13 mouse cellular contexts compared by ENCODE assay signal in the genomic region with DNA sequence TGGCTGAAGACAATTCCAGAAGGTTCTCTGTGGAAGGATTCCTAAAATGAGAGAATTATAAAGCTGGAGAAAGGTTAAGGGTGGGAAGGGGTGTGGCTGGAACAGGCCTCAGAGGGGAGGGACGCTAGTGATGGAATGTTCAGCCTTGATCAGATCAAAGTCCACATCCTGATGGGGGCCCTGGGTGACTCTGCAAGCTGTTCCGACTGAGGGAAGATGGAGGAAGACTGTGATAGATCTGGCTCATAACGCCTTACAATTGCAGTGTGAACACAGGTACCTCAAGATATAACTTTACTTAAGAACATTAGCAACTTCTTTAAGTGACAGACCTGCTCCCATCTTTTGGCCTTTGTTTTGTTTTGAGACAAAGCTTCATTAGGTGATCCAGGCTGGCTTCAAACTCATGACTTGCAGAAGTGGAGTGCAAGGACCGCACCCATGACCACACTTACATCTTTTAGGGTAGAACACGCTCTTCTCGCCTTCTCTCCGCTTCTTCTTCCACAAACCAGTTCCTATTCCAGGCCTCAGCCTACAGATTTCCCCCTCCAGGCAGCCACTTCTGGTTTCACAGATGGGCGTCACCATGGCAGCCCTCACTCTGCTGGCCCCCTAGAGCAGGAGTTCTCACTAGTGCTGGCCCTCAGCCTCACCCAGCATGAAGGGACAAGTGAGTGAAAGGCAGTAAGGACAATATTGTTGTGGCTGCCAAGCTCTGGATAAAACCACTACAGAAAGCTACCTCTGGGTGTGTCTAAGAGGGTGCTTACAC. TPM values are rescaled to one million over a fixed set of nuclear protein-coding genes. Genes with fewer than 3 reads are reported as not detected.
DNase-seq lines count a peak whose midpoint lies in the region; ATAC-seq and TF ChIP-seq lines count a peak whose summit lies in the region.
"Had no signal": no experiment of that assay in that cellular context is flagged by ENCODE, and none has a peak within 500 bp of the region (broad histone marks: within the 10 kb centered on the region; RNA-seq: fewer than 3 reads in every experiment).

No protein-coding gene starts in this region.

- no peak for TF ChIP-seq EP300 in lung, postnatal 0 days (IDR thresholded peaks at IDR 0.05)

- H3K4me3 ChIP-seq in heart, embryonic 12.5 days = no peak overlapping the region
- peak overlapping the region; percentile 63; the same call in 1 of the 2 replicates for H3K4me3 ChIP-seq in G1E (ENCODE audit: low read depth, low read length)
- H3K4me3 ChIP-seq in forebrain, embryonic 13.5 days = no peak overlapping the region
- H3K4me3 ChIP-seq in lung, postnatal 0 days (ENCODE audit: low read depth, low read length) = no peak overlapping the region
- H3K4me3 ChIP-seq: midbrain, embryonic 13.5 days had no signal

- no peaks in the 10 kb centered on the region for H3K9me3 ChIP-seq in heart, embryonic 12.5 days (replicated peaks)
- no peaks in the 10 kb centered on the region for H3K9me3 ChIP-seq in G1E (replicated peaks)
- H3K9me3 ChIP-seq in forebrain, embryonic 13.5 days (replicated peaks) = no peaks in the 10 kb centered on the region
- no peaks in the 10 kb centered on the region for H3K9me3 ChIP-seq in lung, postnatal 0 days (ENCODE audit: low read length)
- H3K9me3 ChIP-seq: midbrain, embryonic 13.5 days had no signal

- no peak overlapping the region for H3K9ac ChIP-seq in heart, embryonic 12.5 days
- H3K9ac ChIP-seq in forebrain, embryonic 13.5 days = no peak overlapping the region
- no peak overlapping the region for H3K9ac ChIP-seq in lung, postnatal 0 days (replicated peaks; ENCODE audit: low read depth)
- H3K9ac ChIP-seq: midbrain, embryonic 13.5 days had no signal

- intact Hi-C loops in heart, postnatal 36 days (cut with DNase I) = no loop called here

- H3K27ac ChIP-seq in heart, embryonic 12.5 days (ENCODE audit: poor library complexity, severe bottlenecking) = peak overlapping the region; percentile 37
- 0 out of 2 replicates have a peak overlapping the region, but pooled peaks have one; percentile 11 for H3K27ac ChIP-seq in forebrain, embryonic 13.5 days
- H3K27ac ChIP-seq in lung, postnatal 0 days (ENCODE audit: low read length) = peak overlapping the region; percentile 85
- H3K27ac ChIP-seq: midbrain, embryonic 13.5 days had no signal

- peaks cover 84% of the 10 kb centered on the region for H3K4me1 ChIP-seq in heart, embryonic 12.5 days (replicated peaks)
- peaks cover 94% of the 10 kb centered on the region for H3K4me1 ChIP-seq in G1E (ENCODE audit: insufficient read depth, low read depth, low read length)
- peaks cover 39% of the 10 kb centered on the region for H3K4me1 ChIP-seq in forebrain, embryonic 13.5 days
- peaks cover 50% of the 10 kb centered on the region for H3K4me1 ChIP-seq in lung, postnatal 0 days (ENCODE audit: insufficient read depth, low read depth, low read length)

- no peak for DNase-seq in heart, postnatal 36 days
- peak; percentile 47 for DNase-seq in G1E (ENCODE audit: low spot score)
- peak; percentile 74 for DNase-seq in lung, postnatal 0 days (ENCODE audit: low spot score)
- DNase-seq in cerebellum, adult 11-12 months = no peak
- DNase-seq in thymus, postnatal 4 days = no peak
- no peak for DNase-seq in layer of hippocampus, postnatal 36 days

- no peak overlapping the region for H3K4me2 ChIP-seq in heart, embryonic 12.5 days
- no peak overlapping the region for H3K4me2 ChIP-seq in forebrain, embryonic 13.5 days
- no peak overlapping the region for H3K4me2 ChIP-seq in lung, postnatal 0 days (replicated peaks; ENCODE audit: low read depth, low read length)
- H3K4me2 ChIP-seq: midbrain, embryonic 13.5 days had no signal

- no peaks in the 10 kb centered on the region for H3K36me3 ChIP-seq in heart, embryonic 12.5 days
- H3K36me3 ChIP-seq in G1E (replicated peaks) = peaks cover 69% of the 10 kb centered on the region
- no peaks in the 10 kb centered on the region for H3K36me3 ChIP-seq in forebrain, embryonic 13.5 days (ENCODE audit: poor library complexity, severe bottlenecking)
- H3K36me3 ChIP-seq in lung, postnatal 0 days (ENCODE audit: insufficient read depth, low read length) = 0 out of 2 replicates have a peak, but pooled peaks cover 8% of the 10 kb centered on the region
- H3K36me3 ChIP-seq: midbrain, embryonic 13.5 days had no signal

- no peak for ATAC-seq in heart, embryonic 12.5 days (ENCODE audit: insufficient number of reproducible peaks, low FRiP score)
- ATAC-seq in G1E (ENCODE audit: extremely low read depth, insufficient number of reproducible peaks, low FRiP score, poor library complexity, severe bottlenecking) = no peak
- ATAC-seq in forebrain, embryonic 13.5 days = no peak
- peak; percentile 69 for ATAC-seq in lung, postnatal 0 days
- ATAC-seq: midbrain, embryonic 13.5 days had no signal

- no peaks in the 10 kb centered on the region for H3K27me3 ChIP-seq in heart, embryonic 12.5 days (replicated peaks)
- no peaks in the 10 kb centered on the region for H3K27me3 ChIP-seq in G1E (ENCODE audit: insufficient read depth, low read length)
- no peaks in the 10 kb centered on the region for H3K27me3 ChIP-seq in forebrain, embryonic 13.5 days
- no peaks in the 10 kb centered on the region for H3K27me3 ChIP-seq in lung, postnatal 0 days (replicated peaks; ENCODE audit: insufficient read depth, low read length)
- H3K27me3 ChIP-seq: CH12.LX; midbrain, embryonic 13.5 days had no signal

- TF ChIP-seq CTCF in G1E (IDR thresholded peaks at IDR 0.05; ENCODE audit: low read depth, low read length) = no peak
- TF ChIP-seq CTCF in lung, postnatal 0 days (IDR thresholded peaks at IDR 0.05) = no peak

- 73% methylated on average over 8 of the region's 8 CpGs for WGBS in heart, embryonic 12.5 days
- 87% methylated on average over 8 of the region's 8 CpGs for WGBS in forebrain, embryonic 13.5 days
- WGBS in lung, postnatal 0 days = 52% methylated on average over 8 of the region's 8 CpGs

RNA-seq across cellular contexts. Expression of a gene that starts 14.2 kb away (rescaled TPM):
- 29.0 and 29.5 TPM in 2 replicates for polyA plus RNA-seq in heart, embryonic 12.5 days (2016; fragmentation: Nextera tagmentation; extraction: Ambion mirVana)
- total RNA-seq in heart, postnatal 36 days (2021) = 10 to 100 TPM; 20.5 to 24.5 TPM
- total RNA-seq in G1E (2014; fragmentation: Nextera tagmentation) = 62.7 and 75.9 TPM in 2 replicates
- total RNA-seq in G1E (2017) = 3.8 and 4.4 TPM in 2 replicates
- 88.8 and 104 TPM in 2 replicates for polyA plus RNA-seq in G1E (2012)
- polyA plus RNA-seq in forebrain, embryonic 13.5 days (2015; fragmentation: Nextera tagmentation; extraction: Ambion mirVana) = 20.0 and 20.5 TPM in 2 replicates
- polyA plus RNA-seq in lung, postnatal 0 days (2015; fragmentation: Nextera tagmentation; extraction: Ambion mirVana) = 12.9 and 13.4 TPM in 2 replicates
- total RNA-seq in layer of hippocampus, postnatal 36 days (2021) = 10 to 100 TPM; 66.4 to 79.4 TPM

RNA-seq across cellular contexts. Expression of a gene that starts 14.2 kb away (rescaled TPM):
- polyA plus RNA-seq in heart, embryonic 12.5 days (2016; fragmentation: Nextera tagmentation; extraction: Ambion mirVana) = 32.7 TPM in 2 replicates
- total RNA-seq in heart, postnatal 36 days (2021) = 1 to 10 TPM; 7.3 to 7.4 TPM
- total RNA-seq in G1E (2014; fragmentation: Nextera tagmentation) = 13.2 and 16.0 TPM in 2 replicates
- total RNA-seq in G1E (2017) = 5.6 and 6.4 TPM in 2 replicates
- 72.6 and 85.1 TPM in 2 replicates for polyA plus RNA-seq in G1E (2012)
- polyA plus RNA-seq in forebrain, embryonic 13.5 days (2015; fragmentation: Nextera tagmentation; extraction: Ambion mirVana) = 36.1 and 36.8 TPM in 2 replicates
- 36.3 and 38.2 TPM in 2 replicates for polyA plus RNA-seq in lung, postnatal 0 days (2015; fragmentation: Nextera tagmentation; extraction: Ambion mirVana)
- 10 to 100 TPM; 15.1 to 15.8 TPM for total RNA-seq in layer of hippocampus, postnatal 36 days (2021)

RNA-seq across cellular contexts. Expression of a gene that starts 36.7 kb away (rescaled TPM):
- polyA plus RNA-seq in heart, embryonic 12.5 days (2016; fragmentation: Nextera tagmentation; extraction: Ambion mirVana) = not detected in 2 replicates
- total RNA-seq in heart, postnatal 36 days (2021) = not detected
- total RNA-seq in G1E (2014; fragmentation: Nextera tagmentation) (not detected in 2 replicates), G1E (2017) (not detected in 2 replicates)
- 0.07 TPM in 1 of 2 replicates, not detected in the other for polyA plus RNA-seq in G1E (2012)
- polyA plus RNA-seq in forebrain, embryonic 13.5 days (2015; fragmentation: Nextera tagmentation; extraction: Ambion mirVana) = not detected in 2 replicates
- polyA plus RNA-seq in lung, postnatal 0 days (2015; fragmentation: Nextera tagmentation; extraction: Ambion mirVana) = not detected in 2 replicates
- under 1 TPM; 0.48 to 0.52 TPM for total RNA-seq in layer of hippocampus, postnatal 36 days (2021)
- total RNA-seq: CH12.LX had no signal
- polyA plus RNA-seq: midbrain, embryonic 13.5 days had no signal

RNA-seq across cellular contexts. Expression of a gene that starts 43.1 kb away (rescaled TPM):
- polyA plus RNA-seq in heart, embryonic 12.5 days (2016; fragmentation: Nextera tagmentation; extraction: Ambion mirVana) = not detected in 2 replicates
- total RNA-seq in heart, postnatal 36 days (2021) = not detected
- total RNA-seq in G1E (2014; fragmentation: Nextera tagmentation) (not detected in 2 replicates), G1E (2017) (not detected in 2 replicates)
- polyA plus RNA-seq in G1E (2012) = not detected in 2 replicates
- polyA plus RNA-seq in forebrain, embryonic 13.5 days (2015; fragmentation: Nextera tagmentation; extraction: Ambion mirVana) = not detected in 2 replicates
- polyA plus RNA-seq in lung, postnatal 0 days (2015; fragmentation: Nextera tagmentation; extraction: Ambion mirVana) = not detected in 2 replicates
- not detected for total RNA-seq in layer of hippocampus, postnatal 36 days (2021)
- total RNA-seq: CH12.LX; layer of hippocampus, adult 18-20 months had no signal
- polyA plus RNA-seq: frontal cortex, adult 2 months; midbrain, embryonic 13.5 days had no signal

RNA-seq across cellular contexts. Expression of a gene that starts 47.4 kb away (rescaled TPM):
- polyA plus RNA-seq in heart, embryonic 12.5 days (2016; fragmentation: Nextera tagmentation; extraction: Ambion mirVana) = not detected in 2 replicates
- total RNA-seq in heart, postnatal 36 days (2021) = not detected
- total RNA-seq in G1E (2014; fragmentation: Nextera tagmentation) = not detected in 2 replicates
- total RNA-seq in G1E (2017) = 0.11 TPM in 1 of 2 replicates, not detected in the other
- not detected in 2 replicates for polyA plus RNA-seq in G1E (2012)
- not detected in 2 replicates for polyA plus RNA-seq in forebrain, embryonic 13.5 days (2015; fragmentation: Nextera tagmentation; extraction: Ambion mirVana)
- polyA plus RNA-seq in lung, postnatal 0 days (2015; fragmentation: Nextera tagmentation; extraction: Ambion mirVana) = not detected in 2 replicates
- total RNA-seq in layer of hippocampus, postnatal 36 days (2021) = 1 to 10 TPM; 1.2 to 1.7 TPM
- total RNA-seq: CH12.LX had no signal
- polyA plus RNA-seq: midbrain, embryonic 13.5 days; spleen, adult 2 months had no signal

Comparison
In these comparisons a context has a peak if more than half of its experiments do, and no peak if none do; other contexts are left out.
1. H3K27ac ChIP-seq: peak in every context shown above with its lines; median percentile 85 in lung, postnatal 0 days; 37 in heart, embryonic 12.5 days; 11 in forebrain, embryonic 13.5 days.
2. DNase-seq: peak in G1E (single experiment) and lung, postnatal 0 days (single experiment); none in heart, postnatal 36 days (0 of 2), cerebellum, adult 11-12 months (single experiment), thymus, postnatal 4 days (single experiment) and layer of hippocampus, postnatal 36 days (0 of 2).